Mouse (Mus musculus) cerebellum, adult 18-20 months (tissue): ENCODE results near the gene Tspan18.
A peak's percentile ranks its signal among the peaks of the same experiment; 100 is the strongest.

ENCODE experiments used
- DNase-seq, 2 experiments: peaks; one replicate each; pipeline ENCODE4 v3.0.0; 2021

The Tspan18 gene

GRCm38 (mm10) chr2:93152191-93152601, 182.1 kb downstream of the Tspan18 start:
- DNase-seq: peak; percentile 51 to 62
